Mouse (Mus musculus) right cerebral cortex, postnatal 4 days (tissue): Measurements from ENCODE around the gene Spata13.
A peak's percentile ranks its signal among the peaks of the same experiment; 100 is the strongest.

Experiments used
- DNase-seq: peaks from one replicate; pipeline ENCODE4 v3.0.0-alpha.2; 2022

Spata13 gene

DNA sequence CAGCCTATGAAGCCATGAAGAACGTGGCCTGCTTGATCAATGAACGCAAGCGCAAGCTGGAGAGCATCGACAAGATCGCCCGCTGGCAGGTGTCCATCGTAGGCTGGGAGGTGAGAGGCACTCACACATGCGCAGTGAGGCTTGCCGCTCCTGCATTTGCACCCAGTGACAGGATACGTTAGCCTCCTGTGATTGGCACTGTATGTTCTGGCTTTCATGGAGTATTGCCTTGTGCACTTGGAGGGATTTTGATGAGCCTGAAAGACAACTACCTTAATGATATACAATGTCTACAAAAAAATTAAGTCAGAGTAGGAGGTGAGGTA lies 120.0 kb downstream of the Spata13 start:
- DNase-seq: peak; percentile 60

DNA sequence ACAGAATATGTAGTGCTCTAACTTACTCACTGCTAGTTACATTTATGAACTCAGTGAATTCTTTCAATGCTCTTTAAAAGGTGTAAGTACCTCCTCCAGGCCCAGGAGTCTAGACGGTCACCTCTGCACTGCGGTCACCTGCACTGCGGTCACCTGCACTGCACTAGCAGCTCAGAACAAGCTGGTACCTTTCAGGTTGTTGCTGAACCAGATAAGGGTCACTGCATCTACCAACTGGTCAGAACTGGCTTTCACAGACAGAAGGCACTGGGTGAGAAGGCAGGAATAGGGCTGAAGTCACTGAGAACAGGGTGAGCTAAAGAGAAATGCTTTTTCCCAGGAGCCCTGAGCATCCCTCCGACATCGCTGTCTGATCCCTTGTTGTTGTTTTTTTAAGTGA lies 120.9 kb downstream of the Spata13 start:
- DNase-seq: no peak

DNA sequence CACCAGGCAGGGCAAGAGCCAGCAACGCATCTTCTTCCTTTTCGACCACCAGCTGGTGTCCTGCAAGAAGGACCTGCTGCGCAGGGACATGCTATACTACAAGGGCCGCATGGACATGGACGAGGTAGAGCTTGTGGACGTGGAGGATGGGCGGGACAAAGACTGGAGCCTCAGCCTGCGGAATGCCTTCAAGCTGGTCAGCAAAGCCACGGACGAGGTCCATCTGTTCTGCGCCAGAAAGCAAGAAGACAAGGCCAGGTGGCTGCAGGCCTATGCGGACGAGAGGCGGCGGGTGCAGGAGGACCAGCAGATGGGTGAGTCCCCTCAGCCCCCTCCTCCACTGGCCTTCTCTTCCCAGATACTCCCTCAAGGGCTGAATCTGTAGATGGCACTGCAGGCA lies 122.5 kb downstream of the Spata13 start:
- no peak for DNase-seq

DNA sequence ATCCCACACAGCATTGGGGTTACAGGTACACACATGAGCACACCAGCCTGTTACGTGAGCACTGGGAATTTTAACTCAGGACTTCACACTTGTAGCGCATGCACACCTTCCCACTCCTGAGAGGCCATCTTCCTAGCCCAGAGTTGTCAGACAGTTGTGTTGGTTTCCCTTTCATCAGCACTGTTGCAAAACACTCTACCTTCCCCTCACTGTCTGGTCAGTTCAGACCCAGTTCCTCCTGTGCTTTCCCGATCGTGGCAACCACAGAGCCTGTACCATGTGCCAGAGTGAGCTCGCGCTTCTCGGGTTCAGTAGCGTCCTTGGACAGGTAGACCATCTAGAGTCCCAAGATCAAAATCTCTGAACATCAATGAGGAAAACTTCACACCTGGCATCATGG lies 123.5 kb downstream of the Spata13 start:
- DNase-seq: no peak

DNA sequence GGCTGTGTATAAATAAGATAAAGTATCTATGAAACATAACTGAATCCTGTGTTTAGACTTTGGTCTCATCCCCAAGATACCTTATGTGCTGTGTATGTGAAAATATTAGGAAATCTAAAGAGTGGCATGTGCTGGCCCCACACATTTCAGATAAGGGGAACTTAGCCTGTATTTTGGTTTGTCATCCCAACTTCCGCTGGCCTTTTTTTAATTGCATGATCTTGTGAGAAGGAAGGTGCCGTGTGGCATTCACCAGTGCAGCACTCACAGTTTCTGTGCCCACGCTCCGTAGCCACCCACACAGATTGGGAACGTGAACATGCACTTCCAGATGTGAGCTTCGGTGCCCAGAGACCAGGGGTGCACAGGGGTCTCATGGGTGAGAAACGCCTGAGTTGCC lies 123.9 kb downstream of the Spata13 start:
- DNase-seq: no peak

DNA sequence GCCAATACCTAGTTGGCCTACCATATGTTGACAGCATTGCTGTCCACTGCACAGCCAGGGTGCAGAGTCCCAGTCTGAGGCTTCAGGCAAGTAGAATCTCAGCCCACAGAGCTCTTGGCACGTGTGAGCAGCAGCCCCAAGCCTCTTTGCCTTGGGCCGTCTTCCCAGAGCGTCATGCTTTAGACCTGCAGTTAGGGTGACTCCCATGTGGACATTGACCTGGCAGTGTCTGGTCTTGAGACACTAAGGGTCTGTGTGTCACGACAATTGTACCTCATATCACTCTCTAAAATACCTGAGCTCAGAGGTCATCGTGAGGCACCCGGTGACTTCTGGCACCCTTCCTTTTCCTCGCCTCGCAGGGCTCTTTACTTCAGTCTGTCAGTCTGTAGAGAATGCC lies 125.3 kb downstream of the Spata13 start:
- no peak for DNase-seq

DNA sequence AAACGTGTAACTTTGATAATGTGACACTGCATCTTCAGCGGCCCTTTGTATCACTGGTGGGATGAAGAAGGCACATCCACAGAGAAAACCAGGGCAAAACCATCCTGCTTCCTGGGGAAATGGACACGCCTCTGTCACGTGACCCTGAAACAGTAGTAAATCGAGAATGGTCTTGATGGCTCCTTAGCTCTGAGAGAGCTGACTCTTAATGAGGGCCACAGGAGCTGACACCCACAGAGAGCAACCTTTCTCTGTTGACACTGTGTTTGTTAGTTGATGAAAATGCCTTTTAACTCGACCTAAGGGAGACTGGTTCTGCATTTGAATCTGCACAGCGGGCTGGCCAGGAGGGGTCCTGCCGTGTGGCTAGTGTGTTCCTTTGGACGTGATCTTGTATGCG lies 128.0 kb downstream of the Spata13 start:
- no peak for DNase-seq

DNA sequence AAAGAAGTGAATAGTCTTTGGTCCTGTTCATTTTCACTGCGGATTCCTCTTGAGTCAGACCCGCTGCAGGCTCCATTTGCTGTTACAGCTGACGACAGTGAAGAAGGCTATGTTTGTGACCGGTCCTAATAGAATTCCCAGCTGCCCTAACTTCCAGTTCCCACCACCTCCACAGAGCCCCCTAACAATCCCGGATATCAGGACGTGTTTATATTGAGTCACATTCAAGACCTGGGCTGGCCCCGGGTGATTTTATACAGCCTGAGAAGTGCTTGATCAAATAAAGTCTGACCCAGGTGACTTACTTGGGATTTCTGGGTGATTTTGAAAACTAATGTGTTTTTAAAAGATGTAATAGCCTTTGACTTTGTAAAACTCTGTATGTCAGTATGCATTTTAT lies 129.0 kb downstream of the Spata13 start:
- no peak for DNase-seq

DNA sequence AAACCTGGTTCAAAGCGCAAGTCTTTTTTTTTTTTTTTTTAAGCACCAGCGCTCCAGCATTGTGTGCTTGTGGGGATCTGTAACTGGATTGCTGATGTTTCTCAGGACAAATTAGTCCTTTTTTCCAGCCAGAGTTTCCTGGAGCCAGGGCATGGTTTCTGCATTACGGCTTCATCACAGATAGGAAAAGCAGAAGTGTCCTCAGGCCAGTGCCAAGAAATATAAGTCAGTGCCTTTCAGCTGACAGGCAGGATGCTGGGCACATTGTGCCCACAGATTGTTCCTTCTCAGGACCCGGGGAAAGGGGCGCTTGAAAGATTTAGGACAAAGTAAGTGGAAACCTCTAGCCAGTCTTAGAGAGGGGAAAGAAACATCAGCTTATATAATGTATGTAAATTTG lies 129.9 kb downstream of the Spata13 start:
- DNase-seq: no peak

DNA sequence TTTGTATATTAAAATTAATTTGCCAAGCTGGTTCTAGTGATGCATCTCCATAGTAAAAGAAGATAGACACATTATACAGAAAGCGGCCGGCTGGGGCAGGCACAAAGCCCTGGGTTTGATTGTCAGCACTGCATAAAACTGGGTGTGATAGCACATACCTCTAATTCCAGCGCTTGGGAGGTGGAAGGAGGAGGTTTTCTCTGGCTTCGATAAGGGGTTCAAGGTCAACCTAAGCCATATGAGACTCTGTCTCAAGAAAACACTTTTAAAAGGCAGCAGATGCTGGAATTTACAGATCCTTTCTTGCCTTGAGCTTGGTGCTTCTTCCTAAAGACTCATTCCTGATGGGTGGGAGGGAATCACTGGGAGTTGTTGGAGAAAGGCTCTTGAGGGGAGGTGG lies 130.7 kb downstream of the Spata13 start:
- no peak for DNase-seq

DNA sequence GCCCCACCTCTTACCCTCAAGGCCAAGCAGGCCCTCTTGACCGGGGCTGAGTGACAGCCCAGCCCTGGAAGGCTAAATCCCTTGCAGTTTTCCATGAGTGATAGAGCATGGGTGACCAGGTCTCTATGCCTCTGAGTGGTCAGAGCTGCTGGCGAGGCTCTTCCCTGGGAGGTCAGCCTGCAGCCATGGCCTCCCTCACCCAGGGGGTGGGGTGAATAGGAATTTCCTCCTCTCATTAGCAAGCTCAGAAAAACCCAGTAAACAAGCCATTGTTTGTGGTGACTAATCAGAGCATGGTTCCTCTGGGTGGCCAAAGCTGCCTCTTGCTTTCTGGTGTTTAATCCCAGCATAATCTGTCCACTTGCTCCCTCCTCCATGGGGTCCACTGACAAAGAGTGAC lies 131.2 kb downstream of the Spata13 start:
- no peak for DNase-seq

DNA sequence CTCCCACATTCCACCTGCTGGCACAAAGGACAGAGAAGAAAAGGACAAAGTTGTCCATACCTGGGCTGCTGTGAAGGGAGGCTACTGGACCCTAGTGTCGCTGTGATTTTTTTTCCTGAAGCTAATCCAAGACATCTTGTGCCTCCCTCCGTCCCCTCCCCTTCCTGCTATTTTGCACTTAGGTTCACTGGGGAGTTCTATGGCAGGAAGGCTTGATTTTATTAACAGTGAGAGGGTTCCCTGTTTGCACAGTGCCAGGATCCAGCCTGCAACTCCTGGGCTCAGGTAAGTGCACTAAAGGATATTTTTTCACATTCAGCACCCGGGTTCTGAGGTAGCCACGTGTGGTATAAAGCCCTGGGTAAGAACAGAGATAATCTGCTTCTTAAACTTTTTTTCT lies 134.1 kb downstream of the Spata13 start, which contains the start of gene C1qtnf9:
Gene C1qtnf9, plus strand, starts transcription at position 251 of the 400 bp plus-strand sequence.
- no peak for DNase-seq

DNA sequence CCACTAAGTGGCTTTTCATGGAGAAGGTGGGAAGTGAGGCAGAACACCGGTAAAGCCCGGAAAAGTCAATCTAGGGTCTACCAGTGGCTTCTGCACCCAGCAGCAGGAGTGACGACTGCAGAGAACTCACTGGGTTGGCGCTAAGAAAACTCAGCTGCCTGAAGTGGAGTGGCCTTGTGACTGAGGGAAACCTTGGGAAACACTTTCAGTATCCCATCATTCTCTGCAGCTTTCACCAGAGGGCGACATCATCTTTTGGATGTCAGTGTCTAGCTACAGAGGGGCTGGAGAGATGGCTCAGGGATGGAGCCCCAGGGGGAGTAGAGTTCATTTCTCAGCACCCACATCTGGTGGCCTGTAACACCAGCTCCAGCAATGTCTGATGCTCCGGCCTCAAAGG lies 135.5 kb downstream of the Spata13 start:
- no peak for DNase-seq

DNA sequence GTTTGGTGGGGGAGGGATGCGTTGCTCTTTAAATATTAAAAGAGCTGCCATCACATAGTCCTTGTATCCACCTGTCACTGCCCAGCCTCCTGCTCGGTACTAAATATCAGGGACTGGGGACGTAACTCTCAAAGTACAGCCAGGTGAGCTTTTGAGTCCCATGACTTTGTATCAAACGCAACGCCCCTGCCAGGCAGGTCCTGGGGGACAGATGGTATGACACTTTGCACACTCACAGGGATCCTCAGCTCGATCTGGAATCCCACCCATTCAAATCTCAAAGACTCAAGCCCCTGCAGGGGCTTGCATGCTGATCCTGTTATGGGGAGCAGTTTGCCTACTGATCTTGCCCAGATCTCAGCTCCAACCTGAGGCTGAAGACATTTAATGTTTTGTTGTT lies 136.8 kb downstream of the Spata13 start:
- DNase-seq: no peak

DNA sequence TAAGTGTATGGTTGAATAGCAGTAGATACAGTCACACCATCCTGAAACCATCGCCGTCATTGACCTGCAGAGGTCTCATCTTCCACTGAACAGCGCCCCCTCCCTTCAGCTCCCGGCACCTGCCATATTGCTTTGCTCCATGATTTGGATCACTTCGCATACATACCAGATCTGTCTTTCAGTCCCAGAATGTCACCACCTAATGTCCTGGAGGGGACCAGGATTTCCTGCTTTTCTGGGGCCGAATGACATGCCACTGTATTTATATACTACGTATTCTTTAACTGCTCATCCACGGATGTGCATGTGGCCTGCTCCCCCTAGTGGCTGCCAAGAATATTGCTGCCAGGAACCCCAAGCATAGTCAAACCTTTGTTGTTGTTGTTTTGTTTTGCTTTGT lies 137.3 kb downstream of the Spata13 start:
- peak; percentile 81 for DNase-seq

DNA sequence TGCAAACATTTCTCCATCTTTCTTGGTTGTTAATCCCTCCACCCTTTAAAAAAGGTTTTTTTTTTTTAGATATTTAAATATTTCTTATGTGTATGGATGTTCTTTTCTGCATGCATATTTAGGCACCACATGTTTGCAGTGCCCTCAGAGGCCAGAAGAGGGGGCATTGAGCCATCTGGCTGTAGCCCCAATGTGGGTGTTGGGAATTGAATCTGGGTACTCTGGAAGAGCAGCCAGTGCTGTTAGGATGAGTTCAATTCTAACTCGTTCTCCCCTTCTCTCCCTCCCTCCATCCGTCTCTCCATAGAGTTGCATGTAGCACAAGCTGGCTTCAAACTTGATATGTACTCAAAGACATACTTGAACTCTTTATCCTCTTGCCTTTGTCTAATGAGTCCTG lies 139.7 kb downstream of the Spata13 start:
- DNase-seq: no peak

DNA sequence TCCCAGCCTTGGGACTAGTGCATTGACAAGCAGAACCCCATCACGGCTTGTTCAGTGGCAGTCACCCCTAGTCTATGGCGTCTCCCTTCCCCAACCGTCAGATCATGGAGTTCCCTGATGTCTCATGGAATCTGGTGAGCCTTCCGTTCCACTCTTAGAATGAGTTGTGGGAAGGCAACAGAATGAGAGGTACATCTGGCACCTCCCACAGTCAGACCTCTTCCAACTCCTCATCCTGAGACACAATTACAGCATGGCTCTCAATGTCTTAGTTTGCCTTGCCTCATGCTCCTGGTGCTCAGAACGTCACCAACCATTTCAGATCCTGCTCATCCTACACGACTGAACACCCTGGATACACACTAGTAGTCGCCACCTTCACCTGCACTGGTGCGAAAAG lies 142.7 kb downstream of the Spata13 start:
- no peak for DNase-seq

DNA sequence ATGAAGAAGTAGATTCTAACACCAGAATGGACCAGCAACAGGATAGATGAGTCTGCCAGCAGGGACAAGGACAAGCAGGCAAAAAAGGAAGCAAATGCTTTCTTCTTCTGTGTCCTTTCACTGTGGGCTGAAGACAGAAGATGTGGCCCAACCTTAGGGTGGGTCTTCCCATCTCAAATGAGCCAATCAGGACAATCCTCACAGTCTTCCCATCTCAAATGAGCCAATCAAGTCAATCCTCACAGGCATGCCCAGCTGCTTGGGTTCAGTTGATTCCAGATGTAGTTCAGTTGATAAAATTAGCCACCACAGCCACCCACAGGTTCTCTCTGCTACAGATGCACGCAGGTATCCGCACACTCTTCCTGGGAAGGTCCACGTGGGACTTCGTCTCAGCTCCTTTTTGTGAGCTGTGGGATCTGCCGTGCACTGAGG lies 143.7 kb downstream of the Spata13 start:
- no peak for DNase-seq

DNA sequence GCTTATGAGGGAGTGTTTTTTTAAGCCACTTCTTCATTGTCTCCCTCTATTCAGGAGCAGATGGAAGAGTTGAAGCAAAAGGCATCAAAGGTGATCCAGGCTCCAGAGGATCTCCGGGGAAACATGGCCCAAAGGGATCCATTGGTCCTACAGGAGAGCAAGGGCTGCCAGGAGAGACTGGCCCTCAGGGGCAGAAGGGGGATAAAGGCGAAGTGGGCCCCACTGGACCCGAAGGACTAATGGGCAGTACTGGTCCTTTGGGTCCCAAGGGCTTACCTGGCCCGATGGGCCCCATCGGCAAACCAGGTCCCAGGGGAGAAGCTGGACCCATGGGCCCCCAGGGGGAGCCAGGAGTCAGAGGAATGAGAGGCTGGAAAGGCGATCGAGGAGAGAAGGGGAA lies 145.4 kb downstream of the Spata13 start:
- DNase-seq: no peak

DNA sequence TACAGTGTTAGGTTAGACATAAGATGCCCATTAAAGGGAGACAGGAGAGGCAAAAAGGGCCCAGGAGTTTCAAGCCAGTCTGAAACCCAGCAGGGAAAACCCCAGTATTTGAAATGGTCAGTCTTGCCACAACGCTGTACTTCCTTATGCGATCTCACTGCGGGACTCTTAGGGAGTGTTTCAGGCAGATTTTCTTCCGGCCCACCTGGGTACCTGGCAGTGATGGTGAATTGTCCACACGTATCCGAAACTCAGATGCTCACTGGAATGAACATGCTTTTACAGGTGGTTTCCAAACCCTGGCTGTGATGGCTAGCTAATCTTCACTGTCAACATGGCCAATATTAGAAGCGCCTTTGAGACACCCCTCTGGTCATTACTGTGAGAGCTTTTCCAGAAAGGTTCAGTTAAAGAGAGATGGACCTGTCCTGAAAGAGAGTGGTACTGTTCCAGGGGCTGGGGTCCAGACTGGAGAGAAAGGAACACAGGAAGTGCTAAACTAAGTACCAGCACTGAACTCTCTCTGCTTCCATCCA lies 148.4 kb downstream of the Spata13 start:
- no peak for DNase-seq

DNA sequence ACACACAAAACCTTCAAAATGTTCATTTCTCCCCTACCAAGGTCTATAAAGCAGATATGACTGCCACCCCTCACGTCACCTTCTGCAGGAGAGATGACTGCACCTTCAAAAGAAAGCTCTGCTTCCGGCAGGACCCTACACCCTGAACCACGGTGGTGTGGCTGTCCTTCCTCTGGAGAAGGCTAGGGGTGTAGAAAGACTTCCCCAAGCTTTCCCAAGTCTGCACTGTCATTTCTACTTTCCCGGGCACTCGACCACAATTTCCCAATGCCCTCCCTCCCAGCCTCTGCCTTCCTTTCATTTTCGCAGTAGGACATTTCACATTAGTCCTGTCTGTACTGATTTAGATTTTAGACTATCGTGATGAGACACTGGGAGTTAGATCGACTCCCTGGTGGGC lies 149.4 kb downstream of the Spata13 start:
- DNase-seq: no peak

DNA sequence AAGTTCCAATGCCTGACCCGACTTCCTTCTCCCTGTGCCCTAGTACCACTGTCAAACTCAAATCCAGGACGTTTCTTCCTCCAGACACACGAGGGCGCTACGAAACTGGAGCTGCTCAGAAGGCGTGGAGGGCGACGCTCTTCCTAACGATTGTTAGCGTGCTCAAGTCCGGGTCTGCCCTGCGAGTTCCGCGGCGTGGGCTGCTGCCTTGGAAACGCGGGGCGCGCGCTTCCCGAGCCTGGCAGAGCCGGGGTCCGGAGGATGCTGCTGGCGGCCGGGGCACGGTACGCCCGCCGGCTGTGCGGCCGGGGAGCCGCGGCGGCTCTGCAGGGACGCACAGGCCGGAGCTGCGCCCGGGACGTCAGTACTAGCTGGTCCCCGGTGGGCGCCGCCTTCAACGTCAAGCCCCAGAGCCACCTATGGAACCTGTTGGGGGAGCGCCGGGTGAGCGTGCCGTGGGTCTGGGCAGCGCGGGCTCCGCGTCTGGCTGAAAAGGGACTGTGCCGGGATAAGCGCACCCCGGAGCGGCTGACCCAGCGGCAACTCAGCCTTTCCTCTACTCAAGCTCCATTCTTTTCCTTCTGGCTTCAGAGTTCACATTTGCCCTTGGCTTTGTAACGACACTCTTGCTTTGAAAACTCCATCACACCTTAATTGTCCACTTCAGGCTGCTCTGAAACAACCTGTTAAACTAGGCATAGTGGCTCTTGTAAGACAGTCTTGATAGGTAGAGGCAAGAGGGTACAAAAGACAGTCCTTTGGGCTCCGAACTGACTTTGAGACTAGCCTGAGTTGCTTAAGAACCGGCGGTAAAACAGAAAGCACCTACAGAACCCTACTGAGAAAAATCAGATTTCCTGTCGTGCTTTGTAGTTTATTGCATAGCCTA lies 150.9 kb downstream of the Spata13 start, which contains the start of gene Mipep:
Gene Mipep, plus strand, starts transcription at position 147 of the 889 bp plus-strand sequence.
- peak; percentile 80 for DNase-seq

DNA sequence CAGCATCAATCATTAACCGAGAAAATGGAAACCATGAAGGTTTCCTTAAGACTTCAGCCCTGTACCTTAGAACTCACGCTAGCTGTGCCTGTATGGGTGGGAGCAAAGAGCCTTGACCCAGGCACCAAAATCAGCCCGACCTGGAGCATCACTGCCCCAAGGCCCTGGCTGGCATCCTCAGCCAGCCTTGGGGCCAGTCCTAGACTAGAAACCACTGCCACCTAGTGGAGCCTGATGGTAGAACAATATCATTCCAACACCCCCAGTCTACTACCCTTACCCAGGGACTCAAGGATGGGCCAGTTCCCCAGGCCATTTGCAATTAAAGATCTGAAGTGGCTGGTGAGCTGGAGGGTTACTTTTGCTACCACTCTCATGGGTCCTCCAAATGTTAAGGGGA lies 156.3 kb downstream of the Spata13 start:
- peak; percentile 49 for DNase-seq

DNA sequence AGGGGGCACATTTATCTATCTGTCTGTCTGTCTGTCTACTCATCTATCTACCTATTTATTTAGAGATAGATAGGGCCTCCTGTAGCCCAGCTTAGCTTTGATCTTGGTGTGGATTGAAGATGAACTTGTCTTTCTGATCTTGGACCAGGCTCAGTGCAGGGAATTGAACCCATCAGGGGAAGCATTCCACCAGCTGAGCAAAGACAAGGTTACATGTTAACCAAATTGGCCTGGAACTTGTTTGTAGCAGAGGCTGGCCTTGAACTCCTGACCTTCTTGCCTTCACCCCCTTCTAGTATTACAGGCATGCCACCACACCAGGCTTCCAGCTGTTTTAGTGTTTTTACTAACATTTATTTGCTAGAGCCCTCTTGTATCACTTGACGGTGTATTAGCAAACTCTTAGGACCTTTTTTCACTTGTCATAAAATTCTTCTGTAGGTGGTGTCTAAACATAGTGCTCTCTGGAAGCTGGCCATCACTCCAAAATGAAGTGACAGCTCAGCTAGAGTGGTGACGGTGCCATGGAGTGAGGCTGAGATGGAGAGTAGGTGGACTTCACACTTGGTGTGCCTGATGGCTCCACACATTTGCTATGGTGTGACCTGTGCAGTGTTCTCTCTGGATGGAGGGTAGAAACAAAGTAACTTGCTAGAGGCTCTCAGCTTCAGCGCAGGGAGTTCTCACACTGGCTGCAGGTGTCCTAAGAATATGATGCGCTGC lies 163.0 kb downstream of the Spata13 start:
- DNase-seq: no peak
